ENCODE assay signal across 32 mouse cellular contexts in the genomic region with DNA sequence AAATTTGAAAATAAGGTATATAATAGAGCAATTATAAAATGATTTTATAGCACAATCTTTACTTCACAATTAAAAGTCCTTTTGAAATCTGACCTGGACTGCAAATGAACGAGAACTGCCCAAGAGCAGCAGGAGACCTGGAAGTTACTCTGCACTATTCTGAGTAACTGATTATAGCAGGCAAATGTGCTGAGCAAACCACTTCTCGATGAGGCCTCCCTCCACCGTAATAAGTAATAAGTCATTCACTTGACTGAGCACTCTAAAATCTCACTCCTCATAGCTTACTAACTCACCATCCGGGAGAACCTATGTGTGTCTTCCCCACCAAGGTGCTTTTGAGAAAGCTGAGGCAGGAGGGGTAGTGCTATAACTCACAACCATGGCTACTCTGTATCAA. TPM values are rescaled to one million over a fixed set of nuclear protein-coding genes. Genes with fewer than 3 reads are reported as not detected.
A peak's percentile ranks its signal among the peaks of the same experiment; 100 is the strongest.
DNase-seq lines count a peak whose midpoint lies in the region; ATAC-seq and TF ChIP-seq lines count a peak whose summit lies in the region.
"Had no signal": no experiment of that assay in that cellular context is flagged by ENCODE, and none has a peak within 500 bp of the region (broad histone marks: within the 10 kb centered on the region; RNA-seq: fewer than 3 reads in every experiment).

No protein-coding gene starts in this region.

- H3K4me3 ChIP-seq in kidney, adult 2 months (ENCODE audit: insufficient read depth, low read depth, low read length) = no peak overlapping the region
- no peak overlapping the region for H3K4me3 ChIP-seq in lung, adult 2 months (replicated peaks; ENCODE audit: extremely low read depth, low read depth, low read length)
- no peak overlapping the region for H3K4me3 ChIP-seq in kidney, postnatal 0 days (replicated peaks; ENCODE audit: low read depth, low read length)
- H3K4me3 ChIP-seq: embryonic facial prominence, embryonic 10.5 days; embryonic facial prominence, embryonic 15.5 days; forebrain, embryonic 13.5 days; hindbrain, embryonic 12.5 days; limb, embryonic 15.5 days; liver, embryonic 13.5 days; lung, embryonic 15.5 days; midbrain, embryonic 10.5 days; midbrain, embryonic 15.5 days had no signal

- TF ChIP-seq POLR2A in kidney, adult 2 months (IDR thresholded peaks at IDR 0.05; ENCODE audit: low read depth, low read length) = no peak
- TF ChIP-seq POLR2A in lung, adult 2 months (IDR thresholded peaks at IDR 0.05; ENCODE audit: borderline replicate concordance, extremely low read depth, low read depth, low read length) = no peak

- TF ChIP-seq CTCF in kidney, adult 2 months (conservative IDR thresholded peaks at IDR 0.05; ENCODE audit: insufficient read depth, insufficient read length, low read depth, low read length) = no peak
- TF ChIP-seq CTCF in lung, adult 2 months (IDR thresholded peaks at IDR 0.05; ENCODE audit: insufficient read depth, low read length) = no peak
- no peak for TF ChIP-seq CTCF in kidney, postnatal 0 days (IDR thresholded peaks at IDR 0.05; ENCODE audit: low read depth)

- H3K27ac ChIP-seq in kidney, adult 2 months (ENCODE audit: insufficient read depth, low read depth, low read length) = 0 out of 2 replicates have a peak overlapping the region, but pooled peaks have one; percentile 8
- H3K27ac ChIP-seq in kidney, postnatal 0 days = peak overlapping the region; percentile 43
- H3K27ac ChIP-seq: embryonic facial prominence, embryonic 10.5 days; embryonic facial prominence, embryonic 15.5 days; forebrain, embryonic 13.5 days; hindbrain, embryonic 12.5 days; hindbrain, postnatal 0 days; limb, embryonic 15.5 days; liver, embryonic 13.5 days; lung, embryonic 15.5 days; midbrain, embryonic 10.5 days; midbrain, embryonic 15.5 days had no signal

- 40% methylated on average over 4 of the region's 4 CpGs for WGBS in kidney, adult 2 months
- WGBS in lung, adult 2 months = 55% methylated on average over 4 of the region's 4 CpGs
- 26% methylated on average over 4 of the region's 4 CpGs for WGBS in kidney, postnatal 0 days

- H3K9me3 ChIP-seq in kidney, postnatal 0 days (replicated peaks; ENCODE audit: low read length) = no peaks in the 10 kb centered on the region
- H3K9me3 ChIP-seq: embryonic facial prominence, embryonic 10.5 days; embryonic facial prominence, embryonic 15.5 days; forebrain, embryonic 13.5 days; hindbrain, embryonic 12.5 days; limb, embryonic 15.5 days; liver, embryonic 13.5 days; lung, embryonic 15.5 days; midbrain, embryonic 10.5 days; midbrain, embryonic 15.5 days had no signal

- no peaks in the 10 kb centered on the region for H3K36me3 ChIP-seq in kidney, adult 2 months (ENCODE audit: control insufficient read depth, insufficient read depth, low read length)
- H3K36me3 ChIP-seq in kidney, postnatal 0 days (ENCODE audit: insufficient read depth, low read length) = no peaks in the 10 kb centered on the region
- H3K36me3 ChIP-seq: embryonic facial prominence, embryonic 10.5 days; embryonic facial prominence, embryonic 15.5 days; G1E; hindbrain, embryonic 12.5 days; limb, embryonic 15.5 days; liver, embryonic 13.5 days; lung, embryonic 15.5 days; midbrain, embryonic 10.5 days; midbrain, embryonic 15.5 days had no signal

- peak overlapping the region; percentile 17; the same call in 1 of the 2 replicates for H3K4me2 ChIP-seq in kidney, postnatal 0 days (ENCODE audit: low read length)
- H3K4me2 ChIP-seq: embryonic facial prominence, embryonic 15.5 days; forebrain, embryonic 13.5 days; heart, embryonic 11.5 days; hindbrain, embryonic 12.5 days; limb, embryonic 15.5 days; liver, embryonic 13.5 days; lung, embryonic 15.5 days; midbrain, embryonic 15.5 days had no signal

- H3K4me1 ChIP-seq in kidney, adult 2 months (ENCODE audit: control insufficient read depth, insufficient read depth, low read length) = peaks cover 20% of the 10 kb centered on the region; the same call in 1 of the 2 replicates
- H3K4me1 ChIP-seq in lung, adult 2 months (ENCODE audit: control insufficient read depth, insufficient read depth, low read length) = no peaks in the 10 kb centered on the region
- peaks cover 12% of the 10 kb centered on the region; the same call in 1 of the 2 replicates for H3K4me1 ChIP-seq in kidney, postnatal 0 days (replicated peaks; ENCODE audit: insufficient read depth, low read length)
- H3K4me1 ChIP-seq: forebrain, embryonic 13.5 days; hindbrain, embryonic 12.5 days; liver, embryonic 13.5 days; midbrain, embryonic 10.5 days; midbrain, embryonic 15.5 days had no signal

- peak; percentile 72 for DNase-seq in kidney, adult 2 months
- no peak for DNase-seq in kidney, postnatal 4 days
- DNase-seq in lung, postnatal 36 days = peak; percentile 21
- no peak for DNase-seq in lung, adult 2 months
- DNase-seq in kidney, postnatal 0 days (ENCODE audit: low spot score) = peak; percentile 43
- DNase-seq in heart, adult 18-20 months = no peak
- DNase-seq: adrenal gland, adult 8-10 months; cerebellum, adult 8-10 months; cerebellum, postnatal 25 days; gastrocnemius, postnatal 14 days; heart, adult 11 months; heart, postnatal 36 days; layer of hippocampus, postnatal 36 days; left cerebral cortex, postnatal 4 days; liver, embryonic 13.5 days; right cerebral cortex, adult 18-20 months; spleen, adult 18-20 months; thymus, postnatal 14 days had no signal

- H3K9ac ChIP-seq in kidney, postnatal 0 days (ENCODE audit: low read depth, low read length) = no peak overlapping the region
- H3K9ac ChIP-seq: embryonic facial prominence, embryonic 15.5 days; forebrain, embryonic 13.5 days; hindbrain, embryonic 12.5 days; limb, embryonic 15.5 days; liver, embryonic 13.5 days; lung, embryonic 15.5 days; midbrain, embryonic 15.5 days had no signal

- 0 out of 2 replicates have a peak, but pooled peaks have one; percentile 37 for ATAC-seq in kidney, postnatal 0 days (replicated peaks; ENCODE audit: low FRiP score, low read depth)
- no peak for ATAC-seq in erythroid progenitor cell, adult 5-6 weeks (replicated peaks; ENCODE audit: low FRiP score, poor library complexity, severe bottlenecking)
- ATAC-seq: forebrain, embryonic 13.5 days; hindbrain, postnatal 0 days; midbrain, embryonic 15.5 days had no signal

- H3K27me3 ChIP-seq in kidney, adult 2 months (replicated peaks; ENCODE audit: control insufficient read depth, insufficient read depth, low read length) = no peaks in the 10 kb centered on the region
- no peaks in the 10 kb centered on the region for H3K27me3 ChIP-seq in kidney, postnatal 0 days (ENCODE audit: insufficient read depth, low read length)
- H3K27me3 ChIP-seq: embryonic facial prominence, embryonic 15.5 days; forebrain, embryonic 13.5 days; hindbrain, embryonic 12.5 days; limb, embryonic 15.5 days; liver, embryonic 13.5 days; lung, embryonic 15.5 days; midbrain, embryonic 15.5 days had no signal

RNA-seq across cellular contexts. Expression of a gene that starts 4.5 kb away (rescaled TPM):
- 41.7 and 52.4 TPM in 2 replicates for polyA plus RNA-seq in kidney, adult 2 months (2012; rRNA removed)
- polyA plus RNA-seq in lung, adult 2 months (2012; rRNA removed) = 27.6 and 46.6 TPM in 2 replicates
- polyA plus RNA-seq in kidney, postnatal 0 days (2015; fragmentation: Nextera tagmentation; extraction: Ambion mirVana) = 108 and 117 TPM in 2 replicates
- total RNA-seq in erythroid progenitor cell, adult 5-6 weeks (2015; ENCODE audit: low replicate concordance) = 0.84 TPM in 1 of 2 replicates, not detected in the other
- 2.6 TPM in 1 of 2 replicates, not detected in the other for total RNA-seq in erythroid progenitor cell, adult 5-6 weeks (2017; ENCODE audit: low replicate concordance)
- total RNA-seq in heart, adult 18-20 months (2021) = 1 to 10 TPM; 5.5 to 6.5 TPM
- total RNA-seq: megakaryocyte progenitor cell, adult 5-6 weeks; neutrophil, adult 5-6 weeks had no signal
- polyA plus RNA-seq: G1E had no signal

Comparison
In these comparisons a context has a peak if more than half of its experiments do, and no peak if none do; other contexts are left out.
1. DNase-seq: peak in kidney, adult 2 months (single experiment), lung, postnatal 36 days (single experiment) and kidney, postnatal 0 days (single experiment); none in kidney, postnatal 4 days (0 of 2), lung, adult 2 months (single experiment) and heart, adult 18-20 months (0 of 2).